Mouse (Mus musculus) lung, embryonic 14.5 days (tissue): Measurements from ENCODE around the gene Syngr3. TPM values are rescaled to one million over a fixed set of nuclear protein-coding genes. Genes with fewer than 3 reads are reported as not detected.
"Not testable (repeated sequence)": the region's sequence is repeated elsewhere in the genome, so short reads cannot be mapped to it uniquely, and the experiment has no call there.

ENCODE experiments used
- ATAC-seq: fragments of 200-750 bp; cut with Nextera tagmentation; 2 replicates; pipeline ENCODE4 v1.8.0; 2017; ENCODE audit warnings: mild to moderate bottlenecking, moderate TSS enrichment, moderate library complexity; ENCODE audit not compliant: insufficient read depth
- DNase-seq: peaks from one replicate; pipeline ENCODE4 v3.0.0-alpha.2; 2015
- H3K27ac ChIP-seq: fragments of 300-500 bp; sonication (generic); 2 replicates; pipeline ENCODE4 v1.5.1; 2014; ENCODE audit warnings: low read depth, mild to moderate bottlenecking, moderate library complexity
- H3K27me3 ChIP-seq: fragments of 300-500 bp; sonication (generic); 2 replicates; pipeline ENCODE4 v1.6.1; 2014; ENCODE audit warnings: low read length, control low read depth; ENCODE audit not compliant: insufficient read depth
- H3K36me3 ChIP-seq: fragments of 300-500 bp; sonication (generic); 2 replicates; pipeline ENCODE4 v1.6.1; 2014; ENCODE audit warnings: control low read depth; ENCODE audit not compliant: insufficient read depth
- H3K4me1 ChIP-seq: fragments of 300-500 bp; sonication (generic); 2 replicates; pipeline ENCODE4 v1.6.1; 2014; ENCODE audit warnings: antibody characterized with exemption, control low read depth; ENCODE audit not compliant: insufficient read depth
- H3K4me2 ChIP-seq: fragments of 300-500 bp; sonication (generic); 2 replicates; pipeline ENCODE4 v1.6.1; 2014; ENCODE audit warnings: mild to moderate bottlenecking
- H3K4me3 ChIP-seq: fragments of 300-500 bp; sonication (generic); 2 replicates; pipeline ENCODE4 v1.5.1; 2014; ENCODE audit warnings: low read depth, low read length
- H3K9ac ChIP-seq: fragments of 300-500 bp; sonication (generic); 2 replicates; pipeline ENCODE4 v1.6.1; 2014
- H3K9me3 ChIP-seq: fragments of 300-500 bp; sonication (generic); 2 replicates; pipeline ENCODE4 v1.6.1; 2016; ENCODE audit warnings: low read depth, low read length, control low read depth
- CTCF ChIP-seq: IDR thresholded peaks from 2 replicates; pipeline ENCODE4 v1.5.1; 2016; ENCODE audit warnings: antibody characterized with exemption, low read depth
- WGBS: fragments of 180-500 bp; shearing (Covaris S2); extraction: QIAGEN DNeasy Blood & Tissue Kit; methylation state at CpG from one replicate; pipeline ENCODE4 v1.1.7; 2014; 5-methylcytosine and 5-hydroxymethylcytosine counted together
- polyA plus RNA-seq: library from polyadenylated mRNA; unstranded; fragments of >200 nt; fragmentation: Nextera tagmentation; extraction: Ambion mirVana; gene quantifications from 2 replicates; pipeline ENCODE4 v1.2.1, GENCODE M21; 2014

Syngr3 gene
- polyA plus RNA-seq, 1 experiment from 2014 or later = 0.83 TPM

GRCm38 (mm10) chr17:24724184-24724583, 34.4 kb upstream of the Syngr3 start, which contains the start of gene Ndufb10:
Ndufb10 (minus strand) TSS chr17:24724478.
- peak within 1 kb of the TSS; percentile 71 for H3K27ac ChIP-seq
- H3K4me3 ChIP-seq = peak within 1 kb of the TSS; percentile 90
- peaks cover 23% of the 10 kb centered on the region for H3K36me3 ChIP-seq
- no peaks in the 10 kb centered on the region for H3K9me3 ChIP-seq
- H3K4me2 ChIP-seq = peak within 1 kb of the TSS; percentile 86
- H3K9ac ChIP-seq = peak within 1 kb of the TSS; percentile 83
- H3K4me1 ChIP-seq = 0 out of 2 replicates have a peak, but pooled peaks cover 5% of the 10 kb centered on the region
- peak; percentile 98 for TF ChIP-seq CTCF
- ATAC-seq (peak; percentile 80), DNase-seq (peak; percentile 99)
- WGBS = under 1% methylated on average over 30 of the region's 30 CpGs
- no peaks in the 10 kb centered on the region for H3K27me3 ChIP-seq

GRCm38 (mm10) chr17:24723881-24724180, 34.1 kb upstream of the Syngr3 start:
- H3K4me1 ChIP-seq = 0 out of 2 replicates have a peak, but pooled peaks cover 5% of the 10 kb centered on the region
- H3K9ac ChIP-seq = peak overlapping the region; percentile 83
- H3K27ac ChIP-seq = peak overlapping the region; percentile 71; the same call in 1 of the 2 replicates
- under 1% methylated on average over 15 of the region's 15 CpGs for WGBS
- H3K36me3 ChIP-seq = peaks cover 23% of the 10 kb centered on the region
- DNase-seq (peak; percentile 12), ATAC-seq (no peak)
- H3K4me2 ChIP-seq = peak overlapping the region; percentile 86
- peak overlapping the region; percentile 90 for H3K4me3 ChIP-seq
- TF ChIP-seq CTCF = no peak
- no peaks in the 10 kb centered on the region for H3K27me3 ChIP-seq
- no peaks in the 10 kb centered on the region for H3K9me3 ChIP-seq

GRCm38 (mm10) chr17:24723122-24723880, 33.5 kb upstream of the Syngr3 start:
- H3K9me3 ChIP-seq = no peaks in the 10 kb centered on the region
- ATAC-seq = no peak
- no peak for DNase-seq
- peak overlapping the region; percentile 83 for H3K9ac ChIP-seq
- under 1% methylated on average over 12 of the region's 12 CpGs for WGBS
- TF ChIP-seq CTCF = no peak
- H3K27ac ChIP-seq = peak overlapping the region; percentile 71; the same call in 1 of the 2 replicates
- no peaks in the 10 kb centered on the region for H3K27me3 ChIP-seq
- peaks cover 28% of the 10 kb centered on the region for H3K36me3 ChIP-seq
- peak overlapping the region; percentile 86 for H3K4me2 ChIP-seq
- H3K4me1 ChIP-seq = 0 out of 2 replicates have a peak, but pooled peaks cover 9% of the 10 kb centered on the region
- H3K4me3 ChIP-seq = peak overlapping the region; percentile 90

- Histone ChIP-seq H3K27ac (no peak overlapping the region), H3K27me3 (no peaks in the 10 kb centered on the region), H3K4me3 (peak overlapping the region; percentile 90), H3K36me3 (peaks cover 29% of the 10 kb centered on the region), H3K9me3 (no peaks in the 10 kb centered on the region), H3K4me2 (peak overlapping the region; percentile 86), H3K4me1 (0 out of 2 replicates have a peak, but pooled peaks cover 9% of the 10 kb centered on the region), H3K9ac (peak overlapping the region; percentile 19; the same call in 1 of the 2 replicates)
- whole genome bisulfite sequencing = 30% methylated on average over 13 of the region's 13 CpGs
- DNase-seq = peak; percentile 17
- no peak for ATAC-seq
- no peak for TF ChIP-seq CTCF
Measured at GRCm38 (mm10) chr17:24722220-24722924, 32.6 kb upstream of the Syngr3 start.

GRCm38 (mm10) chr17:24721383-24721955, 31.7 kb upstream of the Syngr3 start:
- not testable (repeated sequence) for H3K9me3 ChIP-seq, H3K27me3 ChIP-seq, ATAC-seq, H3K27ac ChIP-seq, DNase-seq, H3K4me1 ChIP-seq
- H3K4me2 ChIP-seq = peak overlapping the region; percentile 86
- peak overlapping the region; percentile 87 for H3K9ac ChIP-seq
- WGBS = 39% methylated on average over 7 of the region's 7 CpGs
- peaks cover 34% of the 10 kb centered on the region for H3K36me3 ChIP-seq
- peak overlapping the region; percentile 90 for H3K4me3 ChIP-seq

- ATAC-seq, H3K27me3 ChIP-seq, H3K4me1 ChIP-seq, H3K9me3 ChIP-seq: not testable (repeated sequence)
- Histone ChIP-seq H3K27ac (peak overlapping the region; percentile 50; the same call in 1 of the 2 replicates), H3K4me3 (peak overlapping the region; percentile 90), H3K36me3 (peaks cover 43% of the 10 kb centered on the region), H3K9ac (peak overlapping the region; percentile 87), H3K4me2 (peak overlapping the region; percentile 86)
- under 1% methylated on average over 10 of the region's 11 CpGs for WGBS
- DNase-seq = peak; percentile 15
Measured at GRCm38 (mm10) chr17:24720616-24721015, 30.9 kb upstream of the Syngr3 start.
